Mouse (Mus musculus) intestine, embryonic 16.5 days (tissue): Measurements from ENCODE around the gene Psma7. TPM values are rescaled to one million over a fixed set of nuclear protein-coding genes. Genes with fewer than 3 reads are reported as not detected.

Experiments used
- ATAC-seq: fragments of 200-750 bp; cut with Nextera tagmentation; 2 replicates; pipeline ENCODE4 v1.8.0; 2017; ENCODE audit warnings: moderate TSS enrichment, moderate library complexity
- H3K27ac ChIP-seq: fragments of 300-500 bp; sonication (generic); 2 replicates; pipeline ENCODE4 v1.5.1; 2014; ENCODE audit warnings: mild to moderate bottlenecking, low read length
- H3K27me3 ChIP-seq: fragments of 300-500 bp; sonication (generic); replicated peaks from 2 replicates; pipeline ENCODE4 v1.6.1; 2014; ENCODE audit warnings: low read length, control low read depth, mixed read lengths; ENCODE audit not compliant: control insufficient read depth, insufficient read depth
- H3K36me3 ChIP-seq: fragments of 300-500 bp; sonication (generic); 2 replicates; pipeline ENCODE4 v1.6.1; 2014; ENCODE audit warnings: low read length, control low read depth; ENCODE audit not compliant: control insufficient read depth, insufficient read depth
- H3K4me1 ChIP-seq: fragments of 300-500 bp; sonication (generic); 2 replicates; pipeline ENCODE4 v1.6.1; 2014; ENCODE audit warnings: low read length, control low read depth, mixed read lengths; ENCODE audit not compliant: control insufficient read depth, insufficient read depth
- H3K4me2 ChIP-seq: fragments of 300-500 bp; sonication (generic); 2 replicates; pipeline ENCODE4 v1.6.1; 2014; ENCODE audit warnings: low read depth, low read length, control low read depth
- H3K4me3 ChIP-seq: fragments of 300-500 bp; sonication (generic); 2 replicates; pipeline ENCODE4 v1.5.1; 2014; ENCODE audit warnings: mild to moderate bottlenecking, low read length
- H3K9ac ChIP-seq: fragments of 300-500 bp; sonication (generic); 2 replicates; pipeline ENCODE4 v1.6.1; 2014; ENCODE audit warnings: low read depth, low read length
- H3K9me3 ChIP-seq: fragments of 300-500 bp; sonication (generic); 2 replicates; pipeline ENCODE4 v1.6.1; 2016; ENCODE audit warnings: low read length, control low read depth; ENCODE audit not compliant: control insufficient read depth
- WGBS: fragments of 180-500 bp; shearing (Covaris S2); extraction: QIAGEN DNeasy Blood & Tissue Kit; methylation state at CpG from one replicate; pipeline ENCODE4 v1.1.7; 2014; 5-methylcytosine and 5-hydroxymethylcytosine counted together
- polyA plus RNA-seq: library from polyadenylated mRNA; unstranded; fragments of >200 nt; fragmentation: Nextera tagmentation; extraction: Ambion mirVana; gene quantifications from 2 replicates; pipeline ENCODE4 v1.2.1, GENCODE M21; 2015

Gene Psma7
- polyA plus RNA-seq, 1 experiment from 2014 or later, result 554 TPM

DNA sequence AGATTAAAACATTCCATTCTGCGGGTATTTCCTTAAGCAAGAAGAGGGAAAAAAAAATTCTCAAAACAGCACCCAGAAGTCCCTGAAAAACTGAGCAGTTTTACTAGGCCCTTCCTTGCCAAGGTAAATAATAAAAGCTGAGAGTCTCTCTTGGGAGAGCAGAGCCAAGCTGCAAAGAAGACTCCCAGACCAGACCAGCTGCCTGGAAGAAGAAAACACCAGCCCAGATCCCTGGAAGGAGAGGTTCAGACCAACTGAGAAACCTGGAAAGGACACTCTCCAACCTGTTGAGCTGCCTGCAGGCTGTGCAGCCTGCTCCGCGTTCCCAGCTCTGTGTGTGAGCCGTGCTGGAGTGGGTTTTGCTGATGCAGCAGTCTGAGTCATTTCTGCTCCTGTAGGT is 24.6 kb downstream of the Psma7 start:
- Histone ChIP-seq H3K27ac (no peak overlapping the region), H3K27me3 (peaks cover 3% of the 10 kb centered on the region; the same call in 1 of the 2 replicates), H3K36me3 (no peaks in the 10 kb centered on the region), H3K4me2 (no peak overlapping the region), H3K9ac (no peak overlapping the region), H3K9me3 (no peaks in the 10 kb centered on the region), H3K4me3 (no peak overlapping the region), H3K4me1 (peaks cover 11% of the 10 kb centered on the region)
- no peak for ATAC-seq
- WGBS, result 37% methylated on average over 4 of the region's 4 CpGs

DNA sequence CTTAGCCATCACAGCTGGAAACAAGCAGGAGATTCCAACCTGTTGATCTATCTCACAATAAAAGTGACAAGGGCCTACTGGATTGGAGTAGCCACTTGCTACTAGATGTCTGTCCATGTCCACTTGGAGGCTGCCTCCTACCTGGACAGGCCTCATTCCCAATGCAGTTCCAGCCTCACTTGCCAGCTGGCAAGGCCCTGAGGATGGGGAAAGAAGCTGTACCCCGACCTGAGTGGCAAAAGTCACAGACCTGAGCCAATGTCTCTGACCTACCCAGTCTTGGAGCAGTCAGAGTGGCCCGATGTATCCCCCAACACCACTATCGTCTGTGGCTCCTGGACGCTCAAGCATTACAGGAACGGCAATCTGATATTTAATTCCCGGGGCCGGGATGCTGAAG is 28.5 kb downstream of the Psma7 start:
- H3K9me3 ChIP-seq, result no peaks in the 10 kb centered on the region
- no peaks in the 10 kb centered on the region for H3K27me3 ChIP-seq
- H3K4me3 ChIP-seq, result no peak overlapping the region
- H3K36me3 ChIP-seq, result no peaks in the 10 kb centered on the region
- no peak overlapping the region for H3K4me2 ChIP-seq
- 91% methylated on average over 7 of the region's 7 CpGs for WGBS
- no peak overlapping the region for H3K27ac ChIP-seq
- H3K9ac ChIP-seq, result no peak overlapping the region
- no peak for ATAC-seq
- peaks cover 6% of the 10 kb centered on the region; the same call in 1 of the 2 replicates for H3K4me1 ChIP-seq

DNA sequence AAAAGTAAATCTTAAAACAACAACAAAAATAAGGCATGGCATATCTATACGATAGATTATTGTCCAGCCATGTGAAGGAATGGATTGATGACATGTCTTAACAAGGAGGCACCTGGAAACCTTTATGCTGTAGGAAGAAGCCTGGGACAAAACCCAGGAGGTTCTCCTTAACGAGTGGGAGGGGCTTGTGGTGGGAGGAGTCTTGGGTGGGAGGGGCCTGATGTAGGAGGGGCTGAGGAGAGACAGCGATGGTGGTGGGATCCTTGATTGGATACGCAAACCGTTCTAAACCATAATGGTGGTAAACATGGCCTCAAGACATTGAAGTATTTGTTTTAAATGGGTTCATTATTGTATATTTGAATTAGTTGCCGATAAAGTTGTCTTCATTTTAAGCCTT is 30.9 kb downstream of the Psma7 start:
- H3K27me3 ChIP-seq, result no peaks in the 10 kb centered on the region
- no peaks in the 10 kb centered on the region for H3K36me3 ChIP-seq
- peaks cover 1% of the 10 kb centered on the region; the same call in 1 of the 2 replicates for H3K4me1 ChIP-seq
- H3K9me3 ChIP-seq, result no peaks in the 10 kb centered on the region; the same call in 1 of the 2 replicates
- ATAC-seq, result no peak
- H3K4me2 ChIP-seq, result no peak overlapping the region
- no peak overlapping the region for H3K9ac ChIP-seq
- no peak overlapping the region for H3K27ac ChIP-seq
- WGBS, result 87% methylated on average over 6 of the region's 6 CpGs
- H3K4me3 ChIP-seq, result no peak overlapping the region

DNA sequence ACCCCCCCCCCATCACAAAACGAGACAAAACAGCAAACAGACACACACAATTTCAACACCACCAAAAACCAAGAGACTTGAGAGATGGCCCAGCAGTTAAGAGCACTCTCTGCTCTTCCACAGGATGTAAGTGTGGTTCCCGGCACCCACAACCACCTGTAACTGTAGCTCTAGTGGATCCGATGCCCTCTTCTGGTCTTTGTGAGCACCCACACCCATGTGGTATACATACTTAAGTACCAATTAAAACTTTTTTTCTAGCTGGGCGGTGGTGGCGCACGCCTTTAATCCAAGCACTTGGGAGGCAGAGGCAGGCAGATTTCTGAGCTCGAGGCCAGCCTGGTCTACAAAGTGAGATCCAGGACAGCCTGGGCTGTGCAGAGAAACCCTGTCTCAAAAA is 31.5 kb downstream of the Psma7 start:
- 92% methylated on average over 7 of the region's 7 CpGs for WGBS
- no peak for ATAC-seq

DNA sequence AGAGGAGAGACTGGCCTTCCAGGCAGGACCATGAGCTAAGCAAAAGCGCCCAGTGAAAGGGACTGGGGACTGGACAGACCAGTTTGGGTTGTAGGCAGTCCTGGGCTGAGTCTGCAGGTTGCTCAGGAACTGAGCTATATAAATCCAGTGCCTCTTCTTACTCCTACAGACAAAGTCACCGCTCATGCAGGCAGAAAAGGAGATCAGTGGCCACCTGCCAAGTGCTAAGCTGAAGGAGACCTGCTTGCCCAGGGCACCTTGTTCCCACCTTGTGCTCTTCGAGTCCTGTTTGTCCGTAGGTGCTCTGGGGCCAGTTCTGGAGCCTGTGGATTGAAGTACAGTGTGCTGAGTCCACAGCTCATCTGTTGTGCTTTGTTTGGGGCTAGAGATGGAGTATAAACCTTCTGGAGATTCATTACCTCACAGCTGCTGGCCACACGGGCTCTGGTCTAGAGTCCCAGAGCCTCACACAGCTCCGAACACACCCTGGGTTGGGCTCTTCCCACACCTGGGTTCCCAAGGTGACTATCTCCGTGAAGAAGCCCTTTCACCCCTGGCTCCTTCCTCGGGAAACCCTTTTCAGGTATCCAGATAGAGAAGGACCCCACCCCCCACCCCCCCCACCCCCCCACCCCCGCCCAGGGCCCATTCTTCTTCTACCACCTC is 35.7 kb downstream of the Psma7 start:
- Histone ChIP-seq H3K4me2 (0 out of 2 replicates have a peak overlapping the region, but pooled peaks have one; percentile 28), H3K27me3 (no peaks in the 10 kb centered on the region), H3K4me1 (peaks cover 5% of the 10 kb centered on the region; the same call in 1 of the 2 replicates), H3K9me3 (no peaks in the 10 kb centered on the region; the same call in 1 of the 2 replicates), H3K36me3 (no peaks in the 10 kb centered on the region), H3K27ac (no peak overlapping the region), H3K4me3 (no peak overlapping the region), H3K9ac (no peak overlapping the region)
- WGBS, result 28% methylated on average over 9 of the region's 9 CpGs
- peak; percentile 85 for ATAC-seq

More for the DNA sequence above, 31.5 kb downstream of the Psma7 start:
- H3K27ac ChIP-seq, result no peak overlapping the region
- no peak overlapping the region for H3K4me2 ChIP-seq
- H3K36me3 ChIP-seq, result no peaks in the 10 kb centered on the region
- H3K27me3 ChIP-seq, result no peaks in the 10 kb centered on the region
- H3K4me1 ChIP-seq, result peaks cover 5% of the 10 kb centered on the region; the same call in 1 of the 2 replicates
- no peak overlapping the region for H3K9ac ChIP-seq
- no peaks in the 10 kb centered on the region; the same call in 1 of the 2 replicates for H3K9me3 ChIP-seq
- H3K4me3 ChIP-seq, result no peak overlapping the region

DNA sequence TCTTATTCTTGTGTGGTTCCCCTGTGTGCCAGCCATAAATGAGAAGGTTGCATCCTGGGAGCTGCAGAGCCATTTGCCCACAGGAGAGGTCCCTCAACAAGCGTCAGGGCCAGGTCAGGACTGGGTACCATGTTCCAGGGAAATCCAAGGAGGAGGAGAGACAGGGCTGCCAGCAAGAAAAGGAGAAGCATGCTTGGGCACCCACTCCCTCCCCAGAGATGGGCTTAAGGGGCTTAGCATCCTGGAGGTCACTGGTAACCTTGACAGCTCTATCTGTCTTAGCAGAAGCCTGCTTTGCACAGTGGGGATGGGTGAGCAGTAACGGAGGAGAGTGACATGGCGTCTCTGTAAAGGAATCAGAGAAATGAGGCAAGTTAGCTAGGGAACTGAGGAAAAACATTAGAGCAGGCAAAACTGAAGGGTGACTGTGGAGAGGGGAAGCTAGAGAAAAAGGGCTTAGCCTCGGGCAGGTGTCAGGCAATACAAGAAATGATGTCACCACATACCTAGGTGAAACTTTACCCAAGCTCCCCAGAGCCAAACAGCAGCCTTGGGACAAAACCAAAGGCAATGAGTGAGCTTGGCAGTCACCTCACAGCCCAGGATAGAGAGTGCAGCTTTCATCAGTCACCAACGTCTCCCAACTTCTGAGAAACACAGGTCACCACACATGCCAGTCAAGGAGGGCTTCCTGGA is 36.4 kb downstream of the Psma7 start:
- Histone ChIP-seq H3K4me3 (no peak overlapping the region), H3K27ac (no peak overlapping the region), H3K36me3 (no peaks in the 10 kb centered on the region), H3K27me3 (no peaks in the 10 kb centered on the region), H3K4me2 (no peak overlapping the region), H3K4me1 (peaks cover 5% of the 10 kb centered on the region; the same call in 1 of the 2 replicates), H3K9me3 (no peaks in the 10 kb centered on the region; the same call in 1 of the 2 replicates), H3K9ac (no peak overlapping the region)
- peak; percentile 11 for ATAC-seq
- 47% methylated on average over 5 of the region's 5 CpGs for WGBS

DNA sequence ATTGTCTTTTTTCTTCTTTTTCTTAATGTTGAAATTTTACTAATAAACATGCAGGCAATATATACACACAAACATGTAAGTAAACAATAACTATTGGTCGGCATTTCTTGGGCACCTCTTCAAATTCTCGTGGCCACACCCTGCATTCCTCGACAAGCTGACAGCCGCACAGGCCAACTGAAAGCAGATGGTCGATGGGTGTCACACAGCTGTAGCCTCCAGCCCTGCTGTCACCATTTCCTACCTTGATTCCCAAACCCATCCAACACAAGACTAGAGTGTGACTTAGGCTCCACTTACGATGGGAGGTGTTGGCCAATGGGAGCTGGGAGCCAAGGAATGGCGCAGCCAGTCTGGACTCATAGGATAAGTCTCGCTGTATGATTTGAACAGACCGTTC is 40.6 kb downstream of the Psma7 start:
- Histone ChIP-seq H3K4me1 (peaks cover 5% of the 10 kb centered on the region; the same call in 1 of the 2 replicates), H3K9me3 (no peaks in the 10 kb centered on the region), H3K9ac (no peak overlapping the region), H3K4me2 (no peak overlapping the region), H3K27ac (no peak overlapping the region), H3K27me3 (no peaks in the 10 kb centered on the region), H3K36me3 (no peaks in the 10 kb centered on the region), H3K4me3 (no peak overlapping the region)
- 87% methylated on average over 9 of the region's 9 CpGs for WGBS
- no peak for ATAC-seq

DNA sequence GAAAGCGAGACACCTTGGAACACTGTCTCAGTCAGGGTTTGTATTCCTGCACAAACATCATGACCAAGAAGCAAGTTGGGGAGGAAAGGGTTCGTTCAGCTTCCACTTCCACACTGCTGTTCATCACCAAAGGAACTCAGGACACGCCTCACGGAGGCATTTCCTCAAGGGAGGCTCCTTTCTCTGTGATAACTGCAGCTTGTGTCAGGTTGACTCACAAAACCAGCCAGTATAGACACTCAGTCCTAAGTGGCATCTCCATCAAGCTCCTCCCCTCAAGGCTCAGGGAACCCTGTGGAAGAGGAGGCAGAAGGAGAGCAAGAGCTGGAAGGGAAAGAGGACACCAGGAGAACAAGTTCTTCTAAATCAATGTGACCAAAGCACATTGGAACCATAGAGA is 43.8 kb downstream of the Psma7 start:
- no peak overlapping the region for H3K4me2 ChIP-seq
- 60% methylated on average over 4 of the region's 4 CpGs for WGBS

DNA sequence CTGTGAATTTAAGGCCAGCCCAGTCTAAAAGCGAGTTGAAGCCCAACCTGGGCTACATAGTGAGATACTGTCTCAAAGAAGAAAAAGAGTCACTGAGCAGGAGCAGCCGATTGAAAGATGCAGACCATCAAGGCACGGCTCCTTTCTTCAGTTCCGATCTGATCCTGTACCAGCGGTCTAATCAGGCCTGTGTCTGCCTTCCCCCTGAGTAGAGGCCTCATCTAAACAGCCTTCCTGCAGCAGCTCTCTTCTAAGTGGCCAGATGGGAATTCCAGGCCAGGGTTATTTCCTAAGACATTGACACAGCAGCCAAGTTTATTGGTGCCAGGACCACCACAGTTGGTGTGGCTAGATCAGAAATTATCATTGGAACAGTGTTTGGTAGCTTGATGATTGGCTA is 49.2 kb downstream of the Psma7 start:
- 90% methylated on average over 5 of the region's 5 CpGs for WGBS
- H3K4me2 ChIP-seq, result no peak overlapping the region
- no peak overlapping the region for H3K27ac ChIP-seq
- H3K4me1 ChIP-seq, result no peaks in the 10 kb centered on the region
- no peak for ATAC-seq
- no peaks in the 10 kb centered on the region for H3K36me3 ChIP-seq
- no peak overlapping the region for H3K4me3 ChIP-seq
- H3K9me3 ChIP-seq, result no peaks in the 10 kb centered on the region
- no peak overlapping the region for H3K9ac ChIP-seq
- H3K27me3 ChIP-seq, result no peaks in the 10 kb centered on the region

More for the DNA sequence above, 43.8 kb downstream of the Psma7 start:
- no peaks in the 10 kb centered on the region for H3K27me3 ChIP-seq
- H3K4me3 ChIP-seq, result no peak overlapping the region
- H3K36me3 ChIP-seq, result no peaks in the 10 kb centered on the region
- no peak for ATAC-seq
- H3K9me3 ChIP-seq, result no peaks in the 10 kb centered on the region
- H3K4me1 ChIP-seq, result no peaks in the 10 kb centered on the region
- no peak overlapping the region for H3K27ac ChIP-seq
- H3K9ac ChIP-seq, result no peak overlapping the region
